Mouse (Mus musculus) erythroblast, embryonic 14.5 days (primary cell): Measurements from ENCODE around the gene Tmem145.

ENCODE experiments used
- GATA1 ChIP-seq: IDR thresholded peaks from 2 replicates; pipeline ENCODE4 v1.6.1; 2012; ENCODE audit warnings: low read length, inconsistent platforms, mixed read lengths
- TAL1 ChIP-seq: IDR thresholded peaks from 3 replicates; pipeline ENCODE4 v1.6.1; 2012; ENCODE audit warnings: low read length, inconsistent platforms, mixed read lengths

DNA sequence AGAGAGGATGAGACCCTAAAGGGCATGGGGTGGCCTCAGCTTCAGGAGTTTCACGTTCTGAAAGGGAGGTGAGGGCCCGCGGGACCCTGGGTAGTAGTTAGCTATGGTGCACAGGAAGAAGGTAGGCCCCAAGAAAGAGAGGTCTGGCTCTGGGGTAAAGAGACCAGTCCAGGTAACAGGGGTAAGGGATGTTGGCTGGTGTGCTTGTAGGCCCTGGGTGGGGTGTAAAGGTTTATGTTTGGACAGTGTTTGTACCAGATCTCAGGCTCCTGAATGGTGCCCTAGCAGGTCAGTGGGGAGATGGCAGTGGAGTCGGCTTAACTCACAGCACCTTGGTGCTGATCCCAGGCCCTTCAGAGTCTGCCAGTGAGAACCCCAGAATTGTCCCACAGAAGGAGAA lies 36.9 kb upstream of the Tmem145 start:
- TF ChIP-seq GATA1, result no peak
- no peak for TF ChIP-seq TAL1
